Mouse (Mus musculus) C2C12 (cell line): ENCODE measurements at regions not wholly inside any gene's neighbourhood (a gene's known extent, or its start where the extent isn't known, plus 50 kb on each side); places are given as distances from the start of the nearest gene placed in this dataset.

ENCODE experiments used
- CEBPB ChIP-seq: IDR thresholded peaks from one replicate; pipeline ENCODE4 v1.6.1; 2011; ENCODE audit warnings: low read depth, mild to moderate bottlenecking, control low read depth, moderate library complexity
- CTCF ChIP-seq: IDR thresholded peaks from one replicate; pipeline ENCODE4 v1.5.1; 2011; ENCODE audit not compliant: control insufficient read depth, insufficient read depth, insufficient read length

DNA sequence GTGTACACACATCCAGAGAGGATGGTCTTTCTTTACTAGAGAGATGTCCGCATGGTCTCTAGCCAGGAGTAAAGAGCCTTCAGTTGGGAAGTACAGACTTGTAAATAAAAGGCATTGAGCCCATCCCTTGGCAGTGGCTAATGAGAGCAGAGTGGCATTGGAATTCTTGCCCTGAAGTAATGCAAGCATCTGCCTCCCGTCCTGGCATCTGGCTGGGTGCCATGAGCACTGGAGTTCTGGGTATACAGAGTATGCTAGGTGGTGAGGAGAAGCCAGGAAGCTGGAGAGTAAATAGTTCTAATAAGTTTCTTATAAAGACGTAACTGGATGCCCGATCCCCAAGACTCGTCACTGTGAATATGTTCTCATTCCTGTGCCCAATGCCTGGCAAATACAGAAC, 367.8 kb downstream of the Lrig3 start:
- TF ChIP-seq CEBPB (no peak), CTCF (no peak)
